Mouse (Mus musculus) liver, postnatal 0 days (tissue): ENCODE data around the gene Flrt1.

Experiments used
- CTCF ChIP-seq: sonication (generic); IDR thresholded peaks from 2 replicates; pipeline ENCODE4 v1.5.1; 2016; ENCODE audit warnings: antibody characterized with exemption, low read depth
- EP300 ChIP-seq: IDR thresholded peaks from 2 replicates; pipeline ENCODE4 v1.6.1; 2016; ENCODE audit warnings: antibody characterized with exemption, low read depth, mild to moderate bottlenecking

DNA sequence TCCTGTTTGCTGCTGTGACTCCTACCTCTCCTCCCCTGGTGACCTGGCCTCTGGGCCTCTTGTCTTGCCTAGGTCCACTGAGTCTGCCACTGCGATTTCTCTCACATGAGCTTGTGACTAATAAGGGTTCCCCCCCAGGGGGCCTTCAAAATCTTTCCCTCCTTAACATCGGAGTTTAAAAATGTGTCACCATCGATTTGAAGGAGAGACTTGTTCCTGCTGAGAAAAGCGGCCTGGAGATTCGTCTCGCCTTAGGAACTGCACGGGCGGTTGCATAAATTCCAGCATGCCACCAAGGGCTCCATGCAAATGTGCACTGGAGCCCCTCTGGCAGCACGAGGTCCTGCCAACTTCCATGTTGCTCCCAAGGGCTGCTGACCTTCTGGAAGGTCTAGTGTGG lies 27.9 kb downstream of the Flrt1 start:
- TF ChIP-seq CTCF (no peak), EP300 (no peak)
